Comparison of ENCODE assay signal across 8 mouse cellular contexts in the genomic region with DNA sequence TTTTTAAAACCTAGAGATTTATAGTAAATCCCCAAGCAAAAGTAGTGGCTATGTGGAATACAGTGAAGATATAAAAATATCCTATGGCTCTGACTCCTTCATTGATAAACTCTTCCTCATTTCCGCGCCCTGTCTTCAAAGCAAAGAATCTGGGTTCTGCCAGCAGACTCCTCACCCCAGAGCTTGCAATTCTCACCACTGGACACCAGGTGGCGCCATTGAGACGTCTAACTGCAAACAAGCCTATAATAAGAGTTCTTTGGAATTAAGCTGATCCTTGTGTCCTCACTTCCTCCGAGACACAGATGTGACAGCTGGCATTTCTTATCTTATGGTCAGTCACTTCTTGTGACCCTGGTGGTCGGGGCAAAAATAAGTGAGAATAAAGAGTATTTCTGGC.
DNase-seq lines count a peak whose midpoint lies in the region; ATAC-seq lines count a peak whose summit lies in the region.

No protein-coding gene starts in this region.

- intact Hi-C loops in heart, postnatal 25 days (cut with DNase I) = no loop called here

- peak; percentile 93 for DNase-seq in heart, adult 11 months
- no peak for DNase-seq in heart, postnatal 25 days (ENCODE audit: low spot score)
- peak; percentile 53 for DNase-seq in adipocyte (ENCODE audit: low spot score)
- peak; percentile 27 to 42 for DNase-seq in gastrocnemius, postnatal 4 days (ENCODE audit: low spot score in 2 of 2)
- DNase-seq in layer of hippocampus, postnatal 10 days (ENCODE audit: low spot score in 2 of 2) = peak; percentile 84 to 87
- DNase-seq in spleen, postnatal 10 days (ENCODE audit: low spot score in 2 of 2) = peak; percentile 38 to 73

- ATAC-seq in common myeloid progenitor, adult 5-6 weeks (replicated peaks; ENCODE audit: low read depth, poor library complexity, severe bottlenecking) = peak; percentile 93
- peak; percentile 78 for ATAC-seq in megakaryocyte, adult 5-6 weeks (ENCODE audit: poor library complexity, severe bottlenecking)
